Mouse (Mus musculus): ENCODE results near the gene Kdm4a. TPM values are rescaled to one million over a fixed set of nuclear protein-coding genes. Genes with fewer than 3 reads are reported as not detected.

Gene Kdm4a
- total and polyA plus RNA-seq, 2 experiments from 2014 or later, result 34.8 to 88.8 TPM

GRCm38 (mm10) chr4:118101497-118101896 is 78.3 kb downstream of the Kdm4a start:
- Histone ChIP-seq H3K4me2 (ENCODE audit: low read depth, low read length, poor library complexity, severe bottlenecking) (no peak overlapping the region), H3K9me3 (ENCODE audit: low read length) (no peaks in the 10 kb centered on the region), H3K4me3 (ENCODE audit: low read depth, low read length) (no peak overlapping the region), H3K9ac (replicated peaks; ENCODE audit: low read length, poor library complexity, severe bottlenecking) (no peak overlapping the region), H3K4me1 (ENCODE audit: insufficient read depth, low read length) (no peaks in the 10 kb centered on the region), H3K36me3 (ENCODE audit: insufficient read depth, low read length) (no peaks in the 10 kb centered on the region), H3K27me3 (ENCODE audit: insufficient read depth, low read length) (no peaks in the 10 kb centered on the region), H3K27ac (ENCODE audit: low read depth, low read length) (no peak overlapping the region)
- ATAC-seq (ENCODE audit: low FRiP score), result no peak
- 84% methylated on average over 6 of the region's 6 CpGs for WGBS
- DNase-seq (ENCODE audit: low spot score), result no peak
- no peak for TF ChIP-seq CTCF (IDR thresholded peaks at IDR 0.05)

DNA sequence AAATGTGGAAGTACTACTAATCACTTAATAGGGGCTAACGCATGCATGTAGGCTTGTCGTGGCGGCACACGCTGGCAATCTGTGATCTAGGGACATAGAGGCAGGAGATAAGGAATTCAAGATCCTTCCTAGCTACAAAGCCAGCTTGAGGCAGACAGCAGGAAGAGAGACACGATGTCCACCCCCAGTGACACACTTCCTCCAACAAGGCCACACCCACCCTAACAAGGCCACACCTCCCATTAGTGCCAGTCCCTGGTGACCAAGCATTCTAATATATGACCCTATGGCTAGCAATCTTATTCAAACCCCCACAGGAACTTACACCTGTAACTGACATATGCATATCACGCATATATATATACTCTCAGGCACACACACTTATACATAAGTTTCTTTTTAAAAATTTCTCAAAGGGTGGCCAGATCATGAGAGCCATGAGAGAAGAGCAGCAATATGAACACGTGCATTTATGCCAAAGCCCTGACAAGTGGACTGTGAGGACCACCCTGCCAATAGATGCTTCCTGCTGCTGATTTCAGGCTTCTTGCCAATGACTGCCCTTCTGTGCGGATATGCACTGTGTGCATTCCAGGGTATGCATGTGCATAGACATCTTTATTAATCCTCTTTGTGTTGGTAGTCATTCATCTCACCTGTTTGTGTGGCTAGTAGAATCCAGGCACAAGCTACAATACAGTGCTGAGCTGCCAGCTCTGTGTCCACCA is 80.0 kb downstream of the Kdm4a start:
- DNase-seq (ENCODE audit: low spot score), result peak; percentile 73
- no peaks in the 10 kb centered on the region for H3K9me3 ChIP-seq (ENCODE audit: low read length)
- no peaks in the 10 kb centered on the region for H3K4me1 ChIP-seq (ENCODE audit: insufficient read depth, low read length)
- no peaks in the 10 kb centered on the region for H3K36me3 ChIP-seq (ENCODE audit: insufficient read depth, low read length)
- H3K4me3 ChIP-seq (ENCODE audit: low read depth, low read length), result no peak overlapping the region
- H3K27ac ChIP-seq (ENCODE audit: low read depth, low read length), result no peak overlapping the region
- no peak overlapping the region for H3K9ac ChIP-seq (replicated peaks; ENCODE audit: low read length, poor library complexity, severe bottlenecking)
- no peak overlapping the region for H3K4me2 ChIP-seq (ENCODE audit: low read depth, low read length, poor library complexity, severe bottlenecking)
- H3K27me3 ChIP-seq (ENCODE audit: insufficient read depth, low read length), result no peaks in the 10 kb centered on the region
- no peak for ATAC-seq (ENCODE audit: low FRiP score)
- WGBS, result 93% methylated on average over 8 of the region's 8 CpGs
- TF ChIP-seq CTCF (IDR thresholded peaks at IDR 0.05), result no peak

DNA sequence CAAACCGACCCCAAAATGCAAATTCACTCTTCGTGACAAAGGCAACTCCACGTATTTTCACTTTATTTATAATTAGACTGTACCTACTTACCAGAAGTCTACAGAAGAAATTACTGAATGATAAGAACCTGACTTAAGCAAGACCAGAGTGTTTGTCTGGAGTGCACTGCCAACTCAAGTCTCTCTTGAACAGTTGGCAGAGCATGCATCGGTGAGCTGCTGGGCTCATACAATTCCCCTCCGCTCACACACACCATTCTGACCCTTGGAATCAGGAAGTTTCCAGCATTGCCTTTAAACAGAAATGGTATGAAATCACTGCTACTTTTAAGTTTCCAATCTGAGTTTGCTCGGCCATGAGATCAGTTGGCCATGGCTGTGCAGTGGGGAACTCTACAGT is 81.3 kb downstream of the Kdm4a start:
- Histone ChIP-seq H3K9ac (replicated peaks; ENCODE audit: low read length, poor library complexity, severe bottlenecking) (no peak overlapping the region), H3K36me3 (ENCODE audit: insufficient read depth, low read length) (no peaks in the 10 kb centered on the region), H3K27me3 (ENCODE audit: insufficient read depth, low read length) (no peaks in the 10 kb centered on the region), H3K4me1 (ENCODE audit: insufficient read depth, low read length) (no peaks in the 10 kb centered on the region), H3K9me3 (ENCODE audit: low read length) (no peaks in the 10 kb centered on the region), H3K4me2 (ENCODE audit: low read depth, low read length, poor library complexity, severe bottlenecking) (no peak overlapping the region), H3K4me3 (ENCODE audit: low read depth, low read length) (no peak overlapping the region), H3K27ac (ENCODE audit: low read depth, low read length) (no peak overlapping the region)
- WGBS, result 94% methylated on average over 6 of the region's 6 CpGs
- no peak for DNase-seq (ENCODE audit: low spot score)
- ATAC-seq (ENCODE audit: low FRiP score), result no peak
- TF ChIP-seq CTCF (IDR thresholded peaks at IDR 0.05), result no peak

DNA sequence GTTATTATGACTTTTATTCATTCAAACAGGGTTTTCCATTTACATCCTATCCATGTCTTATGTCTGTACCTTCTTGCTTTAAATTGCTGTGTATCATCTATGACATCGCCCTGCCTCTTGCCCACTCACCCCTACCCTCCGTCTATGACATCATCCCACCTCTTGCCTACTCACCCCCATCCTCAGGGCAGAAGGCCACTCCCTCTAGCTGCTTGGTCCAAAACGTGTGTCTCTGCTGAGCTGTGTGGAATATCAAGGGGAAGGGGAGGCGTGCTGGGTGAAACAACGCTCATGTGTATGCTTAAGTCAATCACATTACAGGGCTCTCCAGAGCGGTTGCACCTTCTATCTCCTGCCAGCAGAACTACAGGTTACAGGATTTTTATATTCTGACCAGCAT is 83.8 kb downstream of the Kdm4a start:
- Histone ChIP-seq H3K4me2 (ENCODE audit: low read depth, low read length, poor library complexity, severe bottlenecking) (no peak overlapping the region), H3K4me3 (ENCODE audit: low read depth, low read length) (no peak overlapping the region), H3K27ac (ENCODE audit: low read depth, low read length) (no peak overlapping the region), H3K9me3 (ENCODE audit: low read length) (no peaks in the 10 kb centered on the region), H3K9ac (replicated peaks; ENCODE audit: low read length, poor library complexity, severe bottlenecking) (no peak overlapping the region), H3K27me3 (ENCODE audit: insufficient read depth, low read length) (no peaks in the 10 kb centered on the region), H3K36me3 (ENCODE audit: insufficient read depth, low read length) (no peaks in the 10 kb centered on the region), H3K4me1 (ENCODE audit: insufficient read depth, low read length) (no peaks in the 10 kb centered on the region)
- 75% methylated on average over 6 of the region's 6 CpGs for WGBS
- DNase-seq (ENCODE audit: low spot score), result no peak
- no peak; the same call in 1 of the 2 replicates for ATAC-seq (ENCODE audit: low FRiP score)
- peak; percentile 11; the same call in 1 of the 2 replicates for TF ChIP-seq CTCF (IDR thresholded peaks at IDR 0.05)

DNA sequence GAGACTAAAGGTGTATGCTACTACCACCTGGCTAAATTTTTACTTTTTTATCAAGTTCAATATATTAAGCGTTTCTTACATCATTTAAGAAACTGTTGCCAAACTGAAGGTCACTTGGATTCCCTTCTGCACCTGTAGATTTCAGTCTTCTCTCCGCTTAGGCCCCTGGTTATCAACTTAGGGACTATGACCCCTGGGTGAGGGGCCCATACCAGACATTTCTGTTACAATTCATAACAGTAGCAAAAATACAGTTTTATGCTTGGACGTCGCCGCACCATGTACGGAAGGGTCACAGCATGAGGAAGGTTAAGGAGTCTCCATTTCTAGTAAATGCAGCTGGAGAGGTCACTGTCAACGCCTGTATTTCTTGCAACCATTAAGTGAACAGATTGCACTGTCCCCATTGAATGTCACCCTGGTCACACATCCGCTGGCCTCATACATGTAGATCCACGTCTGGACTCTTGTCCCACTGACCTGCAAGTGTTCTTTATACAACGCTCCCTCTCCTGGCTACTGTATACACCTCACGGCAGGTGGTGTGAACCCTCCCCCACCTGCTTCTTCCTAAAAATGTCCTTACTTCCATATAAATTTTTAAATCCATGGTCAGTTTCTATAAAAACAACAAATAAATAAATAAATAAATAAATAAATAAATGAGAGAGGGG is 86.9 kb downstream of the Kdm4a start:
- no peak overlapping the region for H3K27ac ChIP-seq (ENCODE audit: low read depth, low read length)
- no peak overlapping the region for H3K4me2 ChIP-seq (ENCODE audit: low read depth, low read length, poor library complexity, severe bottlenecking)
- H3K4me1 ChIP-seq (ENCODE audit: insufficient read depth, low read length), result no peaks in the 10 kb centered on the region
- H3K27me3 ChIP-seq (ENCODE audit: insufficient read depth, low read length), result no peaks in the 10 kb centered on the region
- H3K9me3 ChIP-seq (ENCODE audit: low read length), result no peaks in the 10 kb centered on the region
- DNase-seq (ENCODE audit: low spot score) (no peak), ATAC-seq (ENCODE audit: low FRiP score) (no peak)
- WGBS, result 95% methylated on average over 11 of the region's 11 CpGs
- H3K9ac ChIP-seq (replicated peaks; ENCODE audit: low read length, poor library complexity, severe bottlenecking), result no peak overlapping the region
- TF ChIP-seq CTCF (IDR thresholded peaks at IDR 0.05), result no peak
- H3K36me3 ChIP-seq (ENCODE audit: insufficient read depth, low read length), result no peaks in the 10 kb centered on the region
- H3K4me3 ChIP-seq (ENCODE audit: low read depth, low read length), result no peak overlapping the region

DNA sequence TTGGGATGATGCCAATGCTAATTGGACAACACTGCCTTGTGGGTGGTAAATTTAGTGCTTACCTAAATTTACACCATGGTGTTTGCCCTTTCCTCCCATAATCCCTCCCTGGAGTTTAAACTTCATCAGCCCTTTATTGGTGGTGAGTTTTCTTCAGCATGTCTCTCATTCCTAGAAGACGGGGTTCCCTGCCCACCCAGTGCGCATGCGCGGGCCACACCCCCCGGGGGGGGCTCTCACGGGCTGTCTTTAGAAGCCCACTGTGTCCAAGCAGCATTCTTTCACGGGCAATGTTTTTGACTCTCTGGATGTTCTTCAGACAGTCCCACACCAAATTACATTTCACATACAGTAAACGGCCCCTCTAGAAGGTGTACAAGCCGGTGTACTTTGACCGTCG is 89.4 kb downstream of the Kdm4a start:
- no peak overlapping the region for H3K9ac ChIP-seq (replicated peaks; ENCODE audit: low read length, poor library complexity, severe bottlenecking)
- H3K4me3 ChIP-seq (ENCODE audit: low read depth, low read length), result no peak overlapping the region
- H3K27me3 ChIP-seq (ENCODE audit: insufficient read depth, low read length), result no peaks in the 10 kb centered on the region
- 95% methylated on average over 11 of the region's 11 CpGs for WGBS
- H3K36me3 ChIP-seq (ENCODE audit: insufficient read depth, low read length), result no peaks in the 10 kb centered on the region
- no peak for ATAC-seq (ENCODE audit: low FRiP score)
- TF ChIP-seq CTCF (IDR thresholded peaks at IDR 0.05), result no peak
- no peak for DNase-seq (ENCODE audit: low spot score)
- no peaks in the 10 kb centered on the region for H3K9me3 ChIP-seq (ENCODE audit: low read length)
- no peaks in the 10 kb centered on the region for H3K4me1 ChIP-seq (ENCODE audit: insufficient read depth, low read length)
- H3K4me2 ChIP-seq (ENCODE audit: low read depth, low read length, poor library complexity, severe bottlenecking), result no peak overlapping the region
- no peak overlapping the region for H3K27ac ChIP-seq (ENCODE audit: low read depth, low read length)
